Mouse (Mus musculus): Measurements from ENCODE around the gene Smim12. TPM values are rescaled to one million over a fixed set of nuclear protein-coding genes. Genes with fewer than 3 reads are reported as not detected.

The Smim12 gene
- polyA plus RNA-seq, 1 experiment from 2014 or later, result 57.0 TPM

- Histone ChIP-seq H3K4me3 (ENCODE audit: low read depth, low read length) (no peak overlapping the region), H3K36me3 (ENCODE audit: control insufficient read depth, insufficient read depth, low read length) (no peaks in the 10 kb centered on the region), H3K27ac (ENCODE audit: low read depth, low read length) (peak overlapping the region; percentile 70; the same call in 1 of the 2 replicates), H3K4me2 (ENCODE audit: low read depth) (peak overlapping the region; percentile 20), H3K27me3 (ENCODE audit: control insufficient read depth, insufficient read depth, low read length) (peaks cover 10% of the 10 kb centered on the region), H3K4me1 (ENCODE audit: control insufficient read depth, insufficient read depth, low read length) (peaks cover 20% of the 10 kb centered on the region), H3K9me3 (ENCODE audit: control insufficient read depth, low read length) (no peaks in the 10 kb centered on the region), H3K9ac (ENCODE audit: low read length) (no peak overlapping the region)
- DNase-seq (ENCODE audit: low spot score), result peak; percentile 76
- 14% methylated on average over 17 of the region's 17 CpGs for WGBS
- ATAC-seq (ENCODE audit: insufficient read depth, low FRiP score, low TSS enrichment), result peak; percentile 80
Observed at GRCm38 (mm10) chr4:127227051-127227673, 16.4 kb upstream of the Smim12 start.

DNA sequence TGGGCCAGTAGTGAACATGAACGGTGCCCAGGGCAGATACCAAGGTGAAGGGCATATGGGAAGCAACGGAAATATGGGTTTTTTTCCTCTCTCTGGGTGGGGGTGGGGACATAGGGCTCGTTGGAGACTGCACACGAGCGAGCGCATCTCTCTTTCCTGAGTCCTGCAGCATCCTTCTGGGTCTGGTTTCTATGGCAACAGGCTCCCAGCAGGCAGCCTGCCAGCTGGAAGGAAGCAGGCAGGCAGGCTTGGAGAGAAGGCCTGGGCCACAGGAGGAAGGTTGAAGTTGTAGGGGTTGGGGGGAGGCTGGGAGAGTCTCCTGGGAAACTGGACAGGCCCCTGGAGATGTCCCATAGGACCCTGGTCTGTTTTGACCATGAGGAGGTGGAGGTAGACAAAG is 11.6 kb upstream of the Smim12 start:
- Histone ChIP-seq H3K9me3 (ENCODE audit: control insufficient read depth, low read length) (no peaks in the 10 kb centered on the region), H3K4me2 (ENCODE audit: low read depth) (peak overlapping the region; percentile 10; the same call in 1 of the 2 replicates), H3K4me1 (ENCODE audit: control insufficient read depth, insufficient read depth, low read length) (peaks cover 21% of the 10 kb centered on the region), H3K4me3 (ENCODE audit: low read depth, low read length) (no peak overlapping the region), H3K27ac (ENCODE audit: low read depth, low read length) (peak overlapping the region; percentile 67; the same call in 1 of the 2 replicates), H3K36me3 (ENCODE audit: control insufficient read depth, insufficient read depth, low read length) (no peaks in the 10 kb centered on the region), H3K27me3 (ENCODE audit: control insufficient read depth, insufficient read depth, low read length) (no peaks in the 10 kb centered on the region), H3K9ac (ENCODE audit: low read length) (no peak overlapping the region; the same call in 1 of the 2 replicates)
- peak; percentile 79 for DNase-seq (ENCODE audit: low spot score)
- WGBS, result 34% methylated on average over 6 of the region's 6 CpGs
- ATAC-seq (ENCODE audit: insufficient read depth, low FRiP score, low TSS enrichment), result no peak

GRCm38 (mm10) chr4:127232551-127232950 is 11.0 kb upstream of the Smim12 start:
- H3K4me3 ChIP-seq (ENCODE audit: low read depth, low read length), result no peak overlapping the region
- H3K36me3 ChIP-seq (ENCODE audit: control insufficient read depth, insufficient read depth, low read length), result no peaks in the 10 kb centered on the region
- ATAC-seq (ENCODE audit: insufficient read depth, low FRiP score, low TSS enrichment) (0 out of 2 replicates have a peak, but pooled peaks have one; percentile 18), DNase-seq (ENCODE audit: low spot score) (peak; percentile 39)
- no peaks in the 10 kb centered on the region for H3K9me3 ChIP-seq (ENCODE audit: control insufficient read depth, low read length)
- H3K4me2 ChIP-seq (ENCODE audit: low read depth), result peak overlapping the region; percentile 10; the same call in 1 of the 2 replicates
- 55% methylated on average over 5 of the region's 5 CpGs for WGBS
- no peaks in the 10 kb centered on the region for H3K27me3 ChIP-seq (ENCODE audit: control insufficient read depth, insufficient read depth, low read length)
- H3K27ac ChIP-seq (ENCODE audit: low read depth, low read length), result peak overlapping the region; percentile 67; the same call in 1 of the 2 replicates
- H3K4me1 ChIP-seq (ENCODE audit: control insufficient read depth, insufficient read depth, low read length), result peaks cover 17% of the 10 kb centered on the region
- no peak overlapping the region for H3K9ac ChIP-seq (ENCODE audit: low read length)

DNA sequence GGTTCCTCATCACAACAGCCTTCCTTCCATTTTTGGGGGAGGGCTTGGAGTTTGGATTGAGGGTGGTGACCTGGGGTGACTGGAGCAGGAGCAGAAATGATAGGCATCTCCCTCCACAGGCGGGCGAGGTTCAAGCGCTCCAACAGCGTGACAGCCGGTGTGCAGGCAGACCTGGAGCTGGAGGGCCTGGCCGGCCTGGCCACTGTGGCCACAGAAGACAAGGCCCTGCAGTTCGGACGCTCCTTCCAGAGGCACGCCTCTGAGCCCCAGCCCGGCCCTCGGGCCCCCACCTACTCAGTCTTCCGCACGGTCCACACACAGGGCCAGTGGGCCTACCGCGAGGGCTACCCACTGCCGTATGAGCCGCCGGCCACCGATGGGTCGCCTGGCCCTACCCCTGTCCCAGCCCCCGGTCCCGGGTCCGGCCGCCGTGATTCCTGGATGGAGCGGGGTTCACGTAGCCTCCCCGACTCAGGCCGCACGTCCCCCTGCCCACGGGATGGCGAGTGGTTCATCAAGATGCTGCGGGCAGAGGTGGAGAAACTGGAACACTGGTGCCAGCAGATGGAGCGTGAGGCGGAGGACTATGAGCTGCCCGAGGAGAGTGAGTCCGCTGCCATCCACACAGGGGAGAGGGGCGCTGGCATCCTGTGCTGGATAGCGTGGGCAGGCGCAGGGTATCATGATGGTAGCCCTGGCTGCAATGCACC is 10.0 kb upstream of the Smim12 start:
- H3K36me3 ChIP-seq (ENCODE audit: control insufficient read depth, insufficient read depth, low read length), result no peaks in the 10 kb centered on the region
- H3K4me2 ChIP-seq (ENCODE audit: low read depth), result no peak overlapping the region
- H3K9ac ChIP-seq (ENCODE audit: low read length), result no peak overlapping the region
- no peak for DNase-seq (ENCODE audit: low spot score)
- WGBS, result 92% methylated on average over 40 of the region's 40 CpGs
- no peaks in the 10 kb centered on the region for H3K9me3 ChIP-seq (ENCODE audit: control insufficient read depth, low read length)
- peaks cover 14% of the 10 kb centered on the region for H3K4me1 ChIP-seq (ENCODE audit: control insufficient read depth, insufficient read depth, low read length)
- no peak for ATAC-seq (ENCODE audit: insufficient read depth, low FRiP score, low TSS enrichment)
- no peak overlapping the region for H3K27ac ChIP-seq (ENCODE audit: low read depth, low read length)
- no peaks in the 10 kb centered on the region for H3K27me3 ChIP-seq (ENCODE audit: control insufficient read depth, insufficient read depth, low read length)
- H3K4me3 ChIP-seq (ENCODE audit: low read depth, low read length), result no peak overlapping the region

- no peaks in the 10 kb centered on the region for H3K9me3 ChIP-seq (ENCODE audit: control insufficient read depth, low read length)
- H3K4me2 ChIP-seq (ENCODE audit: low read depth), result peak overlapping the region; percentile 92
- WGBS, result under 1% methylated on average over 58 of the region's 67 CpGs
- H3K27me3 ChIP-seq (ENCODE audit: control insufficient read depth, insufficient read depth, low read length), result no peaks in the 10 kb centered on the region
- no peaks in the 10 kb centered on the region for H3K36me3 ChIP-seq (ENCODE audit: control insufficient read depth, insufficient read depth, low read length)
- H3K4me3 ChIP-seq (ENCODE audit: low read depth, low read length), result peak overlapping the region; percentile 54
- H3K27ac ChIP-seq (ENCODE audit: low read depth, low read length), result peak overlapping the region; percentile 68; the same call in 1 of the 2 replicates
- peaks cover 14% of the 10 kb centered on the region for H3K4me1 ChIP-seq (ENCODE audit: control insufficient read depth, insufficient read depth, low read length)
- peak overlapping the region; percentile 82 for H3K9ac ChIP-seq (ENCODE audit: low read length)
- ATAC-seq (ENCODE audit: insufficient read depth, low FRiP score, low TSS enrichment), result peak; percentile 78
- peak; percentile 91 for DNase-seq (ENCODE audit: low spot score)
Observed at GRCm38 (mm10) chr4:127235742-127236487, 7.7 kb upstream of the Smim12 start.

- ATAC-seq (ENCODE audit: insufficient read depth, low FRiP score, low TSS enrichment) (peak; percentile 22; the same call in 1 of the 2 replicates), DNase-seq (ENCODE audit: low spot score) (peak; percentile 44)
- WGBS, result 2% methylated on average over 14 of the region's 14 CpGs
- H3K36me3 ChIP-seq (ENCODE audit: control insufficient read depth, insufficient read depth, low read length), result no peaks in the 10 kb centered on the region
- H3K27ac ChIP-seq (ENCODE audit: low read depth, low read length), result 0 out of 2 replicates have a peak overlapping the region, but pooled peaks have one; percentile 68
- no peaks in the 10 kb centered on the region for H3K9me3 ChIP-seq (ENCODE audit: control insufficient read depth, low read length)
- peak overlapping the region; percentile 54 for H3K4me3 ChIP-seq (ENCODE audit: low read depth, low read length)
- peak overlapping the region; percentile 82 for H3K9ac ChIP-seq (ENCODE audit: low read length)
- no peaks in the 10 kb centered on the region for H3K27me3 ChIP-seq (ENCODE audit: control insufficient read depth, insufficient read depth, low read length)
- H3K4me2 ChIP-seq (ENCODE audit: low read depth), result peak overlapping the region; percentile 92
- H3K4me1 ChIP-seq (ENCODE audit: control insufficient read depth, insufficient read depth, low read length), result peaks cover 14% of the 10 kb centered on the region
Observed at GRCm38 (mm10) chr4:127236631-127237030, 7.0 kb upstream of the Smim12 start.

DNA sequence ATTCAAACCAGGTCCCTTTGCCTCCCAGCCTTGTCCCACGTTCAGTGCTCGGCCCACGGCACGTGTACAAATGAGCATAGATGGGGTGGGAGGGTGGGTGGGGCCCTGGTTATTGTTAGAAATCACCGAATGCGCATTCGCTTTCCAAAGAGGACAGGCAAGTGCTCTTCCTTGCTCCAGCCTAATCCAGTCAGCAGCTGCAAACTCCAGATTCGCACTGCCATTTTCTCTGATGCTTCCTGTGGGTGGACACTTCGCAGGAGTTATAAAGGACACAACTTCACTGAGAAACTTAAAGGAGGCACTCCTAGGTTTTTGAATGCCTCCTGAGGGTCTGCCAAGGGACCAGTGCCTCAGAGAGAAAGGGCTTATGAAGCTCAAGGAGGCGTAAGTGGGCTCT is 6.3 kb upstream of the Smim12 start:
- H3K4me2 ChIP-seq (ENCODE audit: low read depth), result no peak overlapping the region
- H3K36me3 ChIP-seq (ENCODE audit: control insufficient read depth, insufficient read depth, low read length), result no peaks in the 10 kb centered on the region
- peaks cover 9% of the 10 kb centered on the region for H3K4me1 ChIP-seq (ENCODE audit: control insufficient read depth, insufficient read depth, low read length)
- DNase-seq (ENCODE audit: low spot score) (peak; percentile 8), ATAC-seq (ENCODE audit: insufficient read depth, low FRiP score, low TSS enrichment) (no peak)
- no peaks in the 10 kb centered on the region for H3K27me3 ChIP-seq (ENCODE audit: control insufficient read depth, insufficient read depth, low read length)
- WGBS, result 49% methylated on average over 10 of the region's 10 CpGs
- H3K27ac ChIP-seq (ENCODE audit: low read depth, low read length), result no peak overlapping the region
- no peak overlapping the region for H3K9ac ChIP-seq (ENCODE audit: low read length)
- no peak overlapping the region for H3K4me3 ChIP-seq (ENCODE audit: low read depth, low read length)
- H3K9me3 ChIP-seq (ENCODE audit: control insufficient read depth, low read length), result no peaks in the 10 kb centered on the region

GRCm38 (mm10) chr4:127242696-127243095 is 888 bp upstream of the Smim12 start:
- no peak overlapping the region for H3K4me3 ChIP-seq (ENCODE audit: low read depth, low read length)
- DNase-seq (ENCODE audit: low spot score) (no peak), ATAC-seq (ENCODE audit: insufficient read depth, low FRiP score, low TSS enrichment) (no peak)
- H3K27me3 ChIP-seq (ENCODE audit: control insufficient read depth, insufficient read depth, low read length), result no peaks in the 10 kb centered on the region
- H3K4me2 ChIP-seq (ENCODE audit: low read depth), result no peak overlapping the region
- peaks cover 8% of the 10 kb centered on the region for H3K4me1 ChIP-seq (ENCODE audit: control insufficient read depth, insufficient read depth, low read length)
- H3K9me3 ChIP-seq (ENCODE audit: control insufficient read depth, low read length), result no peaks in the 10 kb centered on the region
- 61% methylated on average over 6 of the region's 6 CpGs for WGBS
- H3K27ac ChIP-seq (ENCODE audit: low read depth, low read length), result no peak overlapping the region
- H3K9ac ChIP-seq (ENCODE audit: low read length), result no peak overlapping the region
- no peaks in the 10 kb centered on the region for H3K36me3 ChIP-seq (ENCODE audit: control insufficient read depth, insufficient read depth, low read length)

Measured in neural tube, embryonic 11.5 days (tissue).